Mouse (Mus musculus) heart, postnatal 0 days (tissue): ENCODE results near the gene Mthfd2l. TPM values are rescaled to one million over a fixed set of nuclear protein-coding genes. Genes with fewer than 3 reads are reported as not detected.
A peak's percentile ranks its signal among the peaks of the same experiment; 100 is the strongest.

ENCODE experiments used
- ATAC-seq: fragments of 200-750 bp; cut with Nextera tagmentation; 2 replicates; pipeline ENCODE4 v1.8.0; 2017; ENCODE audit warnings: low read depth, moderate number of reproducible peaks, moderate library complexity; ENCODE audit not compliant: insufficient read depth
- DNase-seq: peaks from one replicate; pipeline ENCODE4 v3.0.0-alpha.2; 2016; ENCODE audit warnings: low spot score
- H3K27ac ChIP-seq: fragments of 300-500 bp; sonication (generic); 2 replicates; pipeline ENCODE4 v1.5.1; 2014; ENCODE audit warnings: low read depth, mild to moderate bottlenecking
- H3K27me3 ChIP-seq: fragments of 300-500 bp; sonication (generic); 2 replicates; pipeline ENCODE4 v1.6.1; 2014; ENCODE audit warnings: low read length, mixed read lengths; ENCODE audit not compliant: control insufficient read depth, insufficient read depth
- H3K36me3 ChIP-seq: fragments of 300-500 bp; sonication (generic); replicated peaks from 2 replicates; pipeline ENCODE4 v1.6.1; 2014; ENCODE audit warnings: low read length, mixed read lengths; ENCODE audit not compliant: control insufficient read depth, insufficient read depth
- H3K4me1 ChIP-seq: fragments of 300-500 bp; sonication (generic); 2 replicates; pipeline ENCODE4 v1.6.1; 2014; ENCODE audit warnings: antibody characterized with exemption; ENCODE audit not compliant: control insufficient read depth, insufficient read depth
- H3K4me2 ChIP-seq: fragments of 300-500 bp; sonication (generic); 2 replicates; pipeline ENCODE4 v1.6.1; 2014; ENCODE audit warnings: low read depth, mild to moderate bottlenecking, low read length, moderate library complexity
- H3K4me3 ChIP-seq: fragments of 300-500 bp; sonication (generic); 2 replicates; pipeline ENCODE4 v1.5.1; 2014; ENCODE audit warnings: low read depth, low read length
- H3K9ac ChIP-seq: fragments of 300-500 bp; sonication (generic); replicated peaks from 2 replicates; pipeline ENCODE4 v1.6.1; 2014; ENCODE audit warnings: low read depth, low read length, mixed read lengths
- H3K9me3 ChIP-seq: fragments of 300-500 bp; sonication (generic); replicated peaks from 2 replicates; pipeline ENCODE4 v1.6.1; 2016; ENCODE audit warnings: low read length; ENCODE audit not compliant: control insufficient read depth
- CTCF ChIP-seq: IDR thresholded peaks from 2 replicates; pipeline ENCODE4 v1.5.1; 2016; ENCODE audit warnings: antibody characterized with exemption, control low read depth, low read depth
- EP300 ChIP-seq: IDR thresholded peaks from 2 replicates; pipeline ENCODE4 v1.6.1; 2016; ENCODE audit warnings: antibody characterized with exemption, low read depth
- WGBS: fragments of 180-500 bp; shearing (Covaris S2); extraction: QIAGEN DNeasy Blood & Tissue Kit; methylation state at CpG from one replicate; pipeline ENCODE4 v1.1.7; 2014; 5-methylcytosine and 5-hydroxymethylcytosine counted together
- polyA plus RNA-seq: library from polyadenylated mRNA; unstranded; fragments of >200 nt; fragmentation: Nextera tagmentation; extraction: Ambion mirVana; gene quantifications from 2 replicates; pipeline ENCODE4 v1.2.1, GENCODE M21; 2015
- total RNA-seq: library from RNA; depleted of rRNA; stranded (reverse); fragments of >200 nt; gene quantifications from 2 replicates; pipeline ENCODE4 v1.2.3, GENCODE M21; 2014; ENCODE audit warnings: low replicate concordance; rRNA removed

The Mthfd2l gene
- total RNA-seq (30.5 and 88.5 TPM in 2 replicates), polyA plus RNA-seq (29.1 and 29.2 TPM in 2 replicates)

DNA sequence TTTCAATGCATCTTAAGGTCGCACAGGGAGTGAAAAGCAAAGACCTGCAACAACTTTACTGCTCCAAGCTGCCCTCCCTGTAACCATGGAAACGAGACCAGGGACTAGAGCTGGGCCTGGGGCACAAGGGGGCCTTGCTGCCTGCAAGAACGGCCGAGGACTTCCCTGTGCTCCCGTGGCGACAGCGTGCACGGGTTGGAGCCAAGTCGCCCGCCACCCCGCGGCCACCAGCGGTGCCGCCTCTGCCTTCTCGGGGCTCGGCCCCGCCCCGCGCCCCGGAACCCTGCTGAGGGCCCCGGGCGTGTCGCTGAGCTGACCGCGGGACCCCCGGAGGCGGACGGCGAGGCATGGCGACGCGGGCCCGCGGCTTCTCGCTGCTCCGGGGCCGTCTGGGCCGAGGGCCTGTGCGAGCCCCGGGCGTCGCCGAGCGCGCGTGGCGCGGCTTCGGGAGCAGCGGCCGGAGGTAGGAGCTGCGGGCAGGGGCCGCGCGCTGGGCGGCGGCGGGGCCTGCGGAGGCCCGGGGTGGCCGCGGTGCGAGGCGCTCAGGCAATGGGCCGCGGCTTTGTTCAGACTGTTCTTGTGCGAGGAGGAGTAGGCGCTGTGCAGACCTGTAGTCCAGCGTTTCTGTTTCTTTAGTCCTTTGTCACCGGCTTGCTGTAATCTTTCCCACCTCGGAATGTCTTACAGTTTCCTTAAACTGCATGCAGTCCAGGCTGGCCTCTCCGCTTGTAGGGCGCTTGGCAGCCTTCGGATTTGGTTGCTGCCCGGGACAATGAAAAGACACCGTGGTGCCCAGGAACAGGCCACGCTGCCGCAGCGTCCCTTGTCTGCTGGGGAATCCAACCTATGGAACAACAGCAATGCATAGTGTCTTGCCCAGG lies at the start of gene Mthfd2l:
Gene Mthfd2l (plus strand): TSS at position 147 of the 881 bp plus-strand sequence.
- Histone ChIP-seq H3K36me3 (0 out of 2 replicates have a peak, but pooled peaks cover 7% of the 10 kb centered on the region), H3K27me3 (no peaks in the 10 kb centered on the region), H3K4me2 (peak within 1 kb of the TSS; percentile 73), H3K9ac (peak within 1 kb of the TSS; percentile 83), H3K27ac (peak within 1 kb of the TSS; percentile 92), H3K4me3 (peak within 1 kb of the TSS; percentile 65), H3K4me1 (peaks cover 9% of the 10 kb centered on the region; the same call in 1 of the 2 replicates), H3K9me3 (no peaks in the 10 kb centered on the region)
- ATAC-seq (peak; percentile 98), DNase-seq (peak; percentile 79)
- WGBS: 0% methylated on average over 66 of the region's 79 CpGs
- TF ChIP-seq EP300 (no peak), CTCF (peak; percentile 57)

- Histone ChIP-seq H3K36me3 (no peaks in the 10 kb centered on the region), H3K27me3 (no peaks in the 10 kb centered on the region), H3K9me3 (no peaks in the 10 kb centered on the region), H3K4me1 (peaks cover 18% of the 10 kb centered on the region), H3K4me3 (no peak overlapping the region), H3K27ac (no peak overlapping the region), H3K9ac (no peak overlapping the region), H3K4me2 (no peak overlapping the region)
- ATAC-seq (no peak), DNase-seq (no peak)
- 71% methylated on average over 5 of the region's 5 CpGs for WGBS
- TF ChIP-seq CTCF (no peak), EP300 (no peak)
Observed at GRCm38 (mm10) chr5:90881682-90882081, 49.2 kb upstream of the Mthfd2l start.

DNA sequence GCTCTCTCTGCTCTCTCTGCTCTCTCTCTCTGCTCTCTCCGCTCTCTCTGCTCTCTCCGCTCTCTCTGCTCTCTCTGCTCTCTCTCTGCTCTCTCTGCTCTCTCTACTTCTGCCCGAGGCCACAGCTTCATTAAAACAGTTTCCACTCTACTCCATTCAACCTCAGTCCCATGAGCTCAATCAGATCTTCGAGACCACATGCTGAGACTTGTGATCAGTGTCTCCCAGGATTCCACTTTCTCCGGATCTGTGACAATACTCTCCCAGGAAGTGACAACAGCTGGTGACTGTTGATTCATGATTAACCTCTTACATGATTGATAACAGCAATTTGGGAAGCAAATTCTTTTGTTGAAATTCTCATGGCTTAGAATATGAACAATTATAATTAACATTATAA lies 48.8 kb upstream of the Mthfd2l start:
- no peaks in the 10 kb centered on the region for H3K27me3 ChIP-seq
- H3K36me3 ChIP-seq: no peaks in the 10 kb centered on the region
- H3K27ac ChIP-seq: no peak overlapping the region
- peaks cover 13% of the 10 kb centered on the region for H3K4me1 ChIP-seq
- DNase-seq (no peak), ATAC-seq (no peak)
- no peak overlapping the region for H3K9ac ChIP-seq
- TF ChIP-seq EP300 (no peak), CTCF (no peak)
- H3K4me3 ChIP-seq: no peak overlapping the region
- H3K9me3 ChIP-seq: no peaks in the 10 kb centered on the region
- WGBS: 79% methylated on average over 5 of the region's 5 CpGs
- no peak overlapping the region for H3K4me2 ChIP-seq

- peak; percentile 44; the same call in 1 of the 2 replicates for ATAC-seq
- Histone ChIP-seq H3K4me1 (peaks cover 9% of the 10 kb centered on the region), H3K27me3 (no peaks in the 10 kb centered on the region), H3K4me3 (no peak overlapping the region), H3K36me3 (no peaks in the 10 kb centered on the region), H3K9ac (no peak overlapping the region), H3K9me3 (no peaks in the 10 kb centered on the region), H3K4me2 (no peak overlapping the region), H3K27ac (no peak overlapping the region)
- DNase-seq: no peak
- WGBS: 20% methylated on average over 2 of the region's 2 CpGs
- no peak for TF ChIP-seq EP300
- TF ChIP-seq CTCF: no peak
Observed at GRCm38 (mm10) chr5:90884628-90885242, 46.2 kb upstream of the Mthfd2l start.

GRCm38 (mm10) chr5:90888661-90889060 lies 42.3 kb upstream of the Mthfd2l start:
- no peak overlapping the region for H3K4me2 ChIP-seq
- no peaks in the 10 kb centered on the region for H3K36me3 ChIP-seq
- DNase-seq (no peak), ATAC-seq (no peak)
- no peak for TF ChIP-seq CTCF
- TF ChIP-seq EP300: no peak
- H3K27ac ChIP-seq: no peak overlapping the region
- no peak overlapping the region for H3K4me3 ChIP-seq
- H3K4me1 ChIP-seq: peaks cover 9% of the 10 kb centered on the region
- H3K9ac ChIP-seq: no peak overlapping the region
- no peaks in the 10 kb centered on the region for H3K27me3 ChIP-seq
- 63% methylated on average over 5 of the region's 5 CpGs for WGBS
- H3K9me3 ChIP-seq: no peaks in the 10 kb centered on the region
